Mouse (Mus musculus): ENCODE results near the gene Tmem232. TPM values are rescaled to one million over a fixed set of nuclear protein-coding genes. Genes with fewer than 3 reads are reported as not detected.
"Not testable (repeated sequence)": the region's sequence is repeated elsewhere in the genome, so short reads cannot be mapped to it uniquely, and the experiment has no call there.

The Tmem232 gene
- total RNA-seq, 2 experiments from 2014 or later, result 6.9 to 7.8 TPM

- no peak for DNase-seq (ENCODE audit: low spot score in 2 of 2)
Measured at GRCm38 (mm10) chr17:65250261-65250660, 290.3 kb downstream of the Tmem232 start.

- DNase-seq (ENCODE audit: low spot score in 2 of 2), result no peak
Measured at GRCm38 (mm10) chr17:65243716-65244115, 296.9 kb downstream of the Tmem232 start.

DNA sequence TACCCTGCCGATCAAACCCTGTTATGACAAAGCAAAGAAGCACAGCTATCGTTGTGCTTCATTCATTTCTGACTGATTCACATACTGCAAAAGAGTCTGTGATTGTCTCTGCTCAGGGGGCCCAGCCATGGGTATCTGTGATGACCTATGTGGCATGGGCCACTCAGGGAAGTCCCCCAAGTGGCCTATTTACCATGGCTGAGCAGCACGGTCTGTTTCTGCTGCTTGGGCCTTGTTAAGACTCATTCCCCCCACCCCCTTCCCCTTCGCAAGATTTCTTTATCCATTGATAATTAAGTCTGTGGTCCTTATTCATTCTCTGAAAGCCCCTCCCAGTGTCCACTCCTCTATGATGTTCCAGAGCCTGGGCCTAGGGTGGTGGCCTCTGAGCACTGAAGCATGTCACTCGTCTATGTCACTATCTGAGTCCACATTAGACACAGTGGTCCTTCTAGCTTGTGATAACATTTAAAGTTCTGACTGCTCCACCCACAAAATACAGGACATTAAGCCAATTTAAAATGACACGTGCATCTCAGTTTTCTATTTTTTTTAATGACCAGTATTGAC, 315.1 kb downstream of the Tmem232 start:
- DNase-seq (ENCODE audit: low spot score in 2 of 2), result no peak

DNA sequence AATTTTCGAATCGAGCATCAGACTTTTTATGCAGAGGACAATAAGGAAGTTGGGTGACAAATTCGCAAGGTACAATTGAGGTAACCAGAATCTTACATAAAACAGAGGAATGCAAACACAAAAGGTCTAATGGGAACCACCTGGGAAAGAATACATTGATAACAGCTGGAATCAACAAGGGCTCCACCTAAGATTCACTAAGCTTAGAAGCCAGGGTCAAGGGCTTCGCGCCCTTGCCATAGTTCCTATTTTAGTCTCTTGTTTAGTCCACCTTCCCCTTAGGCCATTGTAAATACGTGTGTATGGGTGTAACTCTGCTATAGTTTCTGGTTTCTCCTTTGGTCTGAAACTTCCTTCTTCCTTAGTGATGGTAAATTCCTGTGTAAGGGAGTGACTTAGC, 318.9 kb downstream of the Tmem232 start:
- not testable (repeated sequence) for DNase-seq (ENCODE audit: low spot score in 2 of 2)

Small RNAs within 50 kb of the gene (microRNA-seq; reads per million reads assigned to microRNA genes)
- gene Gm25731, result not detected

Other genes with a start within 250 kb of the Tmem232 start
- 100 to 1,000 TPM; 142 to 159 TPM for gene Vapa, start 72.8 kb upstream of the Tmem232 start, total RNA-seq (2021)
- gene Txndc2, start 101.4 kb upstream of the Tmem232 start, total RNA-seq (2021), result under 1 TPM; 0.23 to 0.29 TPM
- gene Rab31, start 232.0 kb upstream of the Tmem232 start, total RNA-seq (2021), result 10 to 100 TPM; 38.2 to 40.8 TPM
- gene Ppp4r1, start 241.8 kb upstream of the Tmem232 start, total RNA-seq (2021), result 10 to 100 TPM; 52.3 to 57.5 TPM

Measured in gastrocnemius, postnatal 4 days (tissue).